Mouse (Mus musculus) bone marrow, adult 2 months (tissue): ENCODE results near the gene Slc24a3. TPM values are rescaled to one million over a fixed set of nuclear protein-coding genes. Genes with fewer than 3 reads are reported as not detected.

Experiments used
- H3K27ac ChIP-seq: fragments of 200-500 bp; 2 replicates; pipeline ENCODE4 v1.5.1; 2012; ENCODE audit warnings: low read depth, mild to moderate bottlenecking, control low read depth, inconsistent platforms, low read length; ENCODE audit not compliant: control insufficient read depth, poor library complexity, insufficient read depth
- H3K4me1 ChIP-seq: fragments of 200-500 bp; 2 replicates; pipeline ENCODE4 v1.6.1; 2011; ENCODE audit warnings: low read length; ENCODE audit not compliant: control insufficient read depth, insufficient read depth
- H3K4me3 ChIP-seq: fragments of 200-500 bp; replicated peaks from 2 replicates; pipeline ENCODE3; 2011; ENCODE audit warnings: mild to moderate bottlenecking, low read depth, low read length, control low read depth; ENCODE audit not compliant: control insufficient read depth
- CTCF ChIP-seq: fragments of 200-500 bp; IDR thresholded peaks from 2 replicates; pipeline ENCODE4 v1.5.1; 2011; ENCODE audit warnings: low read length, control low read depth; ENCODE audit not compliant: control insufficient read depth, insufficient read depth
- POLR2A ChIP-seq: fragments of 200-500 bp; IDR thresholded peaks from 2 replicates; pipeline ENCODE4 v1.6.1; 2011; ENCODE audit warnings: low read depth, mild to moderate bottlenecking, control low read depth, low read length, borderline replicate concordance; ENCODE audit not compliant: control insufficient read depth
- WGBS: fragments of 180-500 bp; shearing (Covaris S2); methylation state at CpG from one replicate; pipeline ENCODE4 v1.1.7; 2018; 5-methylcytosine and 5-hydroxymethylcytosine counted together
- polyA plus RNA-seq: library from polyadenylated mRNA; stranded (reverse); fragments of >200 nt; gene quantifications from 2 replicates; pipeline ENCODE4 v1.2.4, GENCODE M21; 2011; ENCODE audit warnings: low replicate concordance; ENCODE audit not compliant: missing spikeins, insufficient read depth, insufficient read length

Slc24a3 gene
- polyA plus RNA-seq, 1 experiment = 3.2 TPM

DNA sequence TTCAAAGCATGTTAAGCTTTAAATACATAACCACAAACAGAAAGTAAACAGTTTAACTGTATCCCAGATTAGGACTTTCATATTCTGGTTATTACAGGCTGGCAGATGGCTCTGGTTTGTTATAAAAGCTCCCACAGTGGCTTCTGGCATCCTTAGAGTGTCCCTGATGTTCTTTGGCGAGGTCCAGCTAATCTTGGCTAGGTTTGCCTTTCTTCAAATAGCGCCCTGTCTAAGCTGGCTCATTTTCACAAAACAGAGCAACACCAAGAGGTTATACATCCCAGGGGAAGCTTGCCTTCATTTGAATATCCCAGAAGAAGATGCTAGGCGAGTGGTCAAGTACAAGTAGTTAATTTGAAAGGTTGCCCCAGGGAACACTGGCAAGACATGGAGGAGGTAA is 354.5 kb downstream of the Slc24a3 start:
- TF ChIP-seq CTCF (no peak), POLR2A (no peak)
- Histone ChIP-seq H3K27ac (no peak overlapping the region), H3K4me1 (no peaks in the 10 kb centered on the region), H3K4me3 (no peak overlapping the region)
- 73% methylated on average over 3 of the region's 3 CpGs for WGBS

DNA sequence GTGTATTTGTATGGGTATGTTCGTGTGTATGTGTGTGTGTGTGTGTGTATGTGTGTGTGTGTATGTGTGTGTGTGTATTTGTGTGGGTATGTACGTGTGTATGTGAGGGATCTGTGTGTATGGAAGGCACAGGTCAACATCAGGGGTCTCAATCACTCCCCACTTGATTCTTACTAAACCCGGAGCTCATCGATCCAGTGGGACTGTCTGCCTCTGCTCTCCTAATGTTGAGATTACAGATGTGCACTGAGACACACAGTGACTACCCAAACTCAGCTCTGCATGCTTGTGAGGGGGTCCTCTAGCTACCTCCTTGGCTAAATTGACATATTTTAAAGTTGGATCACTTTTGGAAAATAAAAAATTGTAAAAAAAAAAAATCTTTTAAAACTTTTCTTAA is 355.8 kb downstream of the Slc24a3 start:
- WGBS = 83% methylated on average over 4 of the region's 4 CpGs
- no peaks in the 10 kb centered on the region for H3K4me1 ChIP-seq
- no peak overlapping the region for H3K27ac ChIP-seq
- TF ChIP-seq CTCF (no peak), POLR2A (no peak)
- H3K4me3 ChIP-seq = no peak overlapping the region

DNA sequence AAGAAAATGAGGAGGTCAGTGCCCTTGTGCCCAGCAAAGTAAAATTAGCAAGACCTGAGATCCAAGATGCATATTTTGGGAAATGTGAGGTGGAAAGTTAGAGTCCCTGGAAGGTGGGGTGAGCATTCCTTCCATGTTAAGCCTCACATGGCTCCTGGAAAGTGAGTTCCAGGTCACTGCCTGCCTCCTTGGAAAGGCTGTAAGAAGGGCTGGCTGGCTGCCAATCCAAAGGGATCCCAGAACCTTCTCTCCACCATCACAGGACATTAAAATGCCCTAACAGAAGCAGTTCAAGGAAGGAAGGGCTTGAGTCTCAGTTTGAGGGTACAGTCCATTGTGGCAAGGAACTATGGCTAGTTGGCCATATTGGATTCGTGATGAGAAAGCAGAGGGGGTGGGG is 359.6 kb downstream of the Slc24a3 start:
- H3K27ac ChIP-seq = no peak overlapping the region
- H3K4me3 ChIP-seq = no peak overlapping the region
- WGBS = 68% methylated on average over 1 of the region's 1 CpGs
- no peaks in the 10 kb centered on the region for H3K4me1 ChIP-seq
- TF ChIP-seq POLR2A = no peak
- no peak for TF ChIP-seq CTCF

DNA sequence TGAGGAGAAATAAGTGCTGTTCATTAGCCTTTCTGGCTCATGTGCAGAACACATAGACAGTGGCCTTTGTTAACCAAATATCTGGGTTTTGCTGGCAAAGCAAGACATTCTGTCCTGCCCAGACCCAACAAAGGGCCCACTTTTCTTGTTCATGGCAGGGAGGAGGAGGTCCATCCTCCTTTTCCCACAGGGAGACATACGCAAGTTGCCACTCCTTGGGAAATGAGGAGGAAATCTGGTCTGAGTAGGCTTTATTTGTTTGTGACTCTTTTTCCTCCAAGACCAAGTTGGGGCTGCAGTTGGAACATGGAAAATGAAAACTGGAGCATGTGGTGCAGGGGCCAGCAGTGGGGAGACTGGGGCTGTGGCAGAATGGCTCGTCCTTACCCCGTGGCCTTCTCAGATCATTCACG is 363.4 kb downstream of the Slc24a3 start:
- TF ChIP-seq POLR2A = no peak
- TF ChIP-seq CTCF = no peak
- no peak overlapping the region for H3K4me3 ChIP-seq
- WGBS = 89% methylated on average over 4 of the region's 4 CpGs
- H3K4me1 ChIP-seq = no peaks in the 10 kb centered on the region
- H3K27ac ChIP-seq = no peak overlapping the region

DNA sequence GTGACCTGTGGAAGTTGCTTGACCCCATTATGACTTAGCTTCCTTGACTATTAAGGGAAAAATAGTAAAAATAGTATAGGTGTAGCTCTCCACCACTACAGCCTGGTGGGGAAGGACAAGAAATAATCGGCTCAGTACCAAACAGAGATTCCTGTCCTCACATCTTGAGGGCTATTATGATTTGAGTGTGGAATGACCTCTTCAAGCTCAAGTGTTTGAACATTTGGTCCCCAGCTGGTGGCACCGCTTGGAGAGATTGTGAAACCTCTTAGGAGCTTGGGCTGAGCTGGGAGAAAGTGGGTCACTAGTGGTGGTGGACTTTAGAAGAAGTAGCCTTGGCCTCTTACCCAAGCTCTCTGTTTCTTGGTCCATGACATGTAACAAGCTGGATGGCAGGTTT is 365.5 kb downstream of the Slc24a3 start:
- H3K27ac ChIP-seq = no peak overlapping the region
- TF ChIP-seq CTCF (no peak), POLR2A (no peak)
- H3K4me1 ChIP-seq = no peaks in the 10 kb centered on the region
- no peak overlapping the region for H3K4me3 ChIP-seq
- 78% methylated on average over 2 of the region's 2 CpGs for WGBS

DNA sequence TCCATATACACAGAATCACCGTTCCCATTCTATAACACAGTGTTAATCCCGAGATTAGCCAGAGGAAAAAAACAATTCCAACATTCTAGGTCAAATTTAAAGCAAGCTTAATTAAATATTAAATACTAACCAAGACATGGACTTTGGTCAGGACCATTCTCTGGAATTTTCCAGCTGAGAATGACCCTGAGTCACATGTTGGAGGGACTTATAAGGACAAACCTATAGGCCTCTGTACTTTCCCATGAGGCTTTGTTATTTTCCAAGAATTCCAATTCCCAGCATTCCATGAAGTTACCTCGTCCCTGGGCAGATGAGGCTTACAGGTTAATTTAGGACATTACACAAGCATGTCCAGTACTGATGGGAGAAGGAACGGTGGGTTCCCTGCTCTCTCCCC is 367.8 kb downstream of the Slc24a3 start:
- TF ChIP-seq POLR2A = no peak
- no peak for TF ChIP-seq CTCF
- 74% methylated on average over 4 of the region's 4 CpGs for WGBS
- Histone ChIP-seq H3K27ac (no peak overlapping the region), H3K4me3 (no peak overlapping the region), H3K4me1 (no peaks in the 10 kb centered on the region)

DNA sequence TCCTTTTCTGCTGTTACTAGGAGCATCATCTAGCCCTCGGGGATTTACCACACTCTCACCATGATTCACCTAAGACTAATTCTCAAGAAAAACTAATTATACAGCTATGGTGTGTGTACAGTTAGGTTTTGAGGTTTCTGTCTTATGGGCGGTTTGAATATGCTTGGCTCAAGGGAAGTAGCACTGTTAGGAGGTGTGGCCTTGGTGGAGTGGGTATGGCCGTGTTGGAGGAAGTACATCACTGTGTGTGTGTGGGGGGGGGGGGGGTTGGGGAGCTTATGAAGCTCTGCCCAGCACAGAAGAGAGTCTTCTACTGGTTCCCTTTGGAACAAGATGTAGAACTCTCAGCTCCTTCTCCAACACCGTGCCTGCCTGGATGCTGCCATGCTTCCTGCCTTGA is 368.2 kb downstream of the Slc24a3 start:
- 44% methylated on average over 4 of the region's 4 CpGs for WGBS
- no peak overlapping the region for H3K27ac ChIP-seq
- H3K4me3 ChIP-seq = no peak overlapping the region
- no peak for TF ChIP-seq POLR2A
- TF ChIP-seq CTCF = no peak
- no peaks in the 10 kb centered on the region for H3K4me1 ChIP-seq

DNA sequence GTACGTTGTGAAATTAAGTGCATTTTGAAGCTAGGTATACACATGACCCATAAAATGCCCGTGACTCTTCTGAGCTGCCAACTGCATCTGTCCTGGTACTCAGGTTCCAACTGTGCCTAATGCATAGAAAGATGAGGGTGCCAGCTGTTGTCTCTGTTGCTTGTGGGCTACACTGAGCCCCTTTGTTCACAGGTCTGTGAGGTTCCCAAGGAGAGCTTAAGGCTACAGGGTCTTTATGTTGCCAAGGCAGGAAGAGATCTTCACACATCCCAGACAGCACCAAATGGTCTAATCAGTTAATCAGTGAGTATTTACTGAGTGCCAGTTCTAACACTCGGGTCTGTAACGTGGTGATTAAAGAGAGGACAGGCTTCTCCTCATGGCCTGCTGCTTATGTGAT is 369.4 kb downstream of the Slc24a3 start:
- TF ChIP-seq CTCF = no peak
- no peak for TF ChIP-seq POLR2A
- H3K4me3 ChIP-seq = no peak overlapping the region

DNA sequence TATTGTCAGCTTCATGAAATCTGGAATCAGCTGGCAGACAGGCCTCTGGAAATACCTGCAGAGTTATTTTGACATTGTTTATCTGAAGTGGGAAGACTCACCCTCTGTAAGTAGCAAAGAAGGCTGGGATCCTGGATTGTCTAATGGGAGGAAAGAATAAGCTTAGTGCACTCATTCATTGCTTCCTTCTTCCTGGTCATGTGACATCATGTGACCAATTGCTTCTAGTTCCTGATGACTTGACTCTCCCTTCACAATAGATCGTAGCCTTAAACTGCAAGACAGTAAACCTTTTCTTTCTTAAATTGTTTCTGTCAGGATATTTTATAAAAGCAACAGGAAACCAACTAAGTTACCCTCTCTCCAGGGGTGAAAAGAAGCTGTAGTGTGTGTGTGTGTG is 374.1 kb downstream of the Slc24a3 start:
- Histone ChIP-seq H3K4me3 (no peak overlapping the region), H3K4me1 (no peaks in the 10 kb centered on the region), H3K27ac (no peak overlapping the region)
- TF ChIP-seq CTCF = no peak
- no peak for TF ChIP-seq POLR2A
- WGBS = 67% methylated on average over 1 of the region's 1 CpGs

More for the DNA sequence above, 369.4 kb downstream of the Slc24a3 start:
- no peaks in the 10 kb centered on the region for H3K4me1 ChIP-seq
- H3K27ac ChIP-seq = no peak overlapping the region
- WGBS = 68% methylated on average over 4 of the region's 4 CpGs
